Mouse (Mus musculus): ENCODE results near the gene Sh3tc1.

- TF ChIP-seq POLR2A (IDR thresholded peaks at IDR 0.05; ENCODE audit: control insufficient read depth, low read depth, low read length), result no peak
- TF ChIP-seq CTCF (IDR thresholded peaks at IDR 0.05; ENCODE audit: control insufficient read depth, insufficient read depth, insufficient replicate concordance, low read depth, low read length), result no peak
Measured at GRCm38 (mm10) chr5:35710931-35711330, 28.9 kb downstream of the Sh3tc1 start.
